Mouse (Mus musculus): ENCODE measurements around the gene Pear1. TPM values are rescaled to one million over a fixed set of nuclear protein-coding genes. Genes with fewer than 3 reads are reported as not detected.

The Pear1 gene
- polyA plus RNA-seq, 1 experiment from 2014 or later = 21.4 TPM

- 47% methylated on average over 6 of the region's 6 CpGs for WGBS
- no peak overlapping the region for H3K4me2 ChIP-seq (replicated peaks; ENCODE audit: low read depth, low read length)
These were observed 7.9 kb downstream of the Pear1 start for GRCm38 (mm10) chr3:87816166-87816565.

GRCm38 (mm10) chr3:87812873-87813272 is 11.2 kb downstream of the Pear1 start:
- Histone ChIP-seq H3K4me1 (ENCODE audit: insufficient read depth, low read depth, low read length) (no peaks in the 10 kb centered on the region), H3K4me2 (replicated peaks; ENCODE audit: low read depth, low read length) (no peak overlapping the region), H3K4me3 (ENCODE audit: low read depth, low read length) (no peak overlapping the region), H3K27me3 (replicated peaks; ENCODE audit: insufficient read depth, low read length) (peaks cover 40% of the 10 kb centered on the region), H3K27ac (ENCODE audit: low read length) (no peak overlapping the region), H3K9ac (replicated peaks; ENCODE audit: low read depth) (no peak overlapping the region), H3K9me3 (ENCODE audit: low read length) (no peaks in the 10 kb centered on the region), H3K36me3 (ENCODE audit: insufficient read depth, low read length) (no peaks in the 10 kb centered on the region)
- TF ChIP-seq CTCF (IDR thresholded peaks at IDR 0.05) (no peak), EP300 (IDR thresholded peaks at IDR 0.05) (no peak)
- ATAC-seq = no peak
- 37% methylated on average over 10 of the region's 10 CpGs for WGBS
- DNase-seq (ENCODE audit: low spot score) = no peak

More at GRCm38 (mm10) chr3:87816166-87816565, 7.9 kb downstream of the Pear1 start:
- no peak overlapping the region for H3K27ac ChIP-seq (ENCODE audit: low read length)
- no peaks in the 10 kb centered on the region for H3K36me3 ChIP-seq (ENCODE audit: insufficient read depth, low read length)
- H3K9ac ChIP-seq (replicated peaks; ENCODE audit: low read depth) = no peak overlapping the region
- no peak for TF ChIP-seq EP300 (IDR thresholded peaks at IDR 0.05)
- no peak for TF ChIP-seq CTCF (IDR thresholded peaks at IDR 0.05)
- no peak for DNase-seq (ENCODE audit: low spot score)
- H3K4me1 ChIP-seq (ENCODE audit: insufficient read depth, low read depth, low read length) = no peaks in the 10 kb centered on the region
- no peak overlapping the region for H3K4me3 ChIP-seq (ENCODE audit: low read depth, low read length)
- H3K27me3 ChIP-seq (replicated peaks; ENCODE audit: insufficient read depth, low read length) = peaks cover 14% of the 10 kb centered on the region; the same call in 1 of the 2 replicates
- no peak for ATAC-seq
- H3K9me3 ChIP-seq (ENCODE audit: low read length) = no peaks in the 10 kb centered on the region

GRCm38 (mm10) chr3:87812413-87812812 is 11.7 kb downstream of the Pear1 start:
- H3K27me3 ChIP-seq (replicated peaks; ENCODE audit: insufficient read depth, low read length) = peaks cover 38% of the 10 kb centered on the region
- no peak for DNase-seq (ENCODE audit: low spot score)
- no peak overlapping the region for H3K9ac ChIP-seq (replicated peaks; ENCODE audit: low read depth)
- no peaks in the 10 kb centered on the region for H3K9me3 ChIP-seq (ENCODE audit: low read length)
- H3K4me2 ChIP-seq (replicated peaks; ENCODE audit: low read depth, low read length) = no peak overlapping the region
- WGBS = 79% methylated on average over 4 of the region's 4 CpGs
- TF ChIP-seq EP300 (IDR thresholded peaks at IDR 0.05) (no peak), CTCF (IDR thresholded peaks at IDR 0.05) (no peak)
- no peak overlapping the region for H3K4me3 ChIP-seq (ENCODE audit: low read depth, low read length)
- no peaks in the 10 kb centered on the region for H3K4me1 ChIP-seq (ENCODE audit: insufficient read depth, low read depth, low read length)
- H3K36me3 ChIP-seq (ENCODE audit: insufficient read depth, low read length) = no peaks in the 10 kb centered on the region
- no peak for ATAC-seq
- no peak overlapping the region for H3K27ac ChIP-seq (ENCODE audit: low read length)

GRCm38 (mm10) chr3:87811297-87811696 is 12.8 kb downstream of the Pear1 start:
- 81% methylated on average over 8 of the region's 8 CpGs for WGBS
- H3K27me3 ChIP-seq (replicated peaks; ENCODE audit: insufficient read depth, low read length) = peaks cover 33% of the 10 kb centered on the region
- no peak for TF ChIP-seq EP300 (IDR thresholded peaks at IDR 0.05)
- TF ChIP-seq CTCF (IDR thresholded peaks at IDR 0.05) = no peak
- H3K9me3 ChIP-seq (ENCODE audit: low read length) = no peaks in the 10 kb centered on the region
- no peaks in the 10 kb centered on the region for H3K4me1 ChIP-seq (ENCODE audit: insufficient read depth, low read depth, low read length)
- H3K36me3 ChIP-seq (ENCODE audit: insufficient read depth, low read length) = no peaks in the 10 kb centered on the region
- no peak overlapping the region for H3K4me3 ChIP-seq (ENCODE audit: low read depth, low read length)
- no peak overlapping the region for H3K9ac ChIP-seq (replicated peaks; ENCODE audit: low read depth)
- no peak overlapping the region for H3K27ac ChIP-seq (ENCODE audit: low read length)
- DNase-seq (ENCODE audit: low spot score) (no peak), ATAC-seq (no peak)
- H3K4me2 ChIP-seq (replicated peaks; ENCODE audit: low read depth, low read length) = no peak overlapping the region

GRCm38 (mm10) chr3:87809322-87809962 is 14.7 kb downstream of the Pear1 start:
- Histone ChIP-seq H3K4me2 (replicated peaks; ENCODE audit: low read depth, low read length) (0 out of 2 replicates have a peak overlapping the region, but pooled peaks have one; percentile 14), H3K36me3 (ENCODE audit: insufficient read depth, low read length) (no peaks in the 10 kb centered on the region), H3K4me3 (ENCODE audit: low read depth, low read length) (no peak overlapping the region), H3K9me3 (ENCODE audit: low read length) (no peaks in the 10 kb centered on the region), H3K27ac (ENCODE audit: low read length) (no peak overlapping the region), H3K4me1 (ENCODE audit: insufficient read depth, low read depth, low read length) (no peaks in the 10 kb centered on the region), H3K27me3 (replicated peaks; ENCODE audit: insufficient read depth, low read length) (peaks cover 33% of the 10 kb centered on the region), H3K9ac (replicated peaks; ENCODE audit: low read depth) (no peak overlapping the region)
- DNase-seq (ENCODE audit: low spot score) (peak; percentile 12), ATAC-seq (peak; percentile 40; the same call in 1 of the 2 replicates)
- no peak for TF ChIP-seq CTCF (IDR thresholded peaks at IDR 0.05)
- no peak for TF ChIP-seq EP300 (IDR thresholded peaks at IDR 0.05)
- 7% methylated on average over 28 of the region's 28 CpGs for WGBS

- no peaks in the 10 kb centered on the region for H3K4me1 ChIP-seq (ENCODE audit: insufficient read depth, low read depth, low read length)
- WGBS = 3% methylated on average over 26 of the region's 26 CpGs
- no peaks in the 10 kb centered on the region for H3K36me3 ChIP-seq (ENCODE audit: insufficient read depth, low read length)
- no peaks in the 10 kb centered on the region for H3K9me3 ChIP-seq (ENCODE audit: low read length)
- ATAC-seq = peak; percentile 32
- peak; percentile 18 for DNase-seq (ENCODE audit: low spot score)
- TF ChIP-seq EP300 (IDR thresholded peaks at IDR 0.05) (no peak), CTCF (IDR thresholded peaks at IDR 0.05) (no peak)
- peak overlapping the region; percentile 39 for H3K4me2 ChIP-seq (replicated peaks; ENCODE audit: low read depth, low read length)
- H3K9ac ChIP-seq (replicated peaks; ENCODE audit: low read depth) = no peak overlapping the region
- H3K4me3 ChIP-seq (ENCODE audit: low read depth, low read length) = peak overlapping the region; percentile 24
- peaks cover 39% of the 10 kb centered on the region for H3K27me3 ChIP-seq (replicated peaks; ENCODE audit: insufficient read depth, low read length)
- no peak overlapping the region for H3K27ac ChIP-seq (ENCODE audit: low read length)
These were observed 19.9 kb downstream of the Pear1 start for GRCm38 (mm10) chr3:87804038-87804677.

Measured in lung, postnatal 0 days (tissue).